Mouse (Mus musculus): ENCODE results near the gene Opa1. TPM values are rescaled to one million over a fixed set of nuclear protein-coding genes. Genes with fewer than 3 reads are reported as not detected.

Gene Opa1
- polyA plus RNA-seq, 1 experiment from 2014 or later, result 39.3 TPM

DNA sequence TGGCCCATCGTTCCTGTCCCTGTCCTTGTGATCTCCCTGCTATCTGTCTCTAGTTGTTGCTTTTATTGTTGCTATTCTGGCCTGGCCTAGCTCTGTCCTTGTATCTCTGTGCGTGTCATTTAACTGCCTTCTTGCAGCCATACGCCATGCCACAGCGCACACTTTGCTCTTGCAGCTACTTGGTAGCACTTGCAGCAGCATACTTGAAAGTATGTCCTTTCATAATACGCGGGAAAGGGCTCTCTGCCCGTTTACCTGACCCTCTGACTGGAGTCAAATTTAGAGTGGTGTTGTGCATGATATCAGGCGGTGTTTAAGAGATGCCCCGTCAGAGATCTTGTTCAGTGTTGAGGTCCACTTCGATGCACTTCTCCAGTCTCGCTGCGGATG, 648 bp downstream of the Opa1 start:
- Histone ChIP-seq H3K4me1 (peaks cover 16% of the 10 kb centered on the region), H3K9ac (replicated peaks) (peak overlapping the region; percentile 96), H3K9me3 (replicated peaks) (no peaks in the 10 kb centered on the region), H3K27ac (replicated peaks) (peak overlapping the region; percentile 61; the same call in 1 of the 2 replicates), H3K4me2 (peak overlapping the region; percentile 87), H3K36me3 (no peaks in the 10 kb centered on the region), H3K27me3 (replicated peaks) (no peaks in the 10 kb centered on the region), H3K4me3 (replicated peaks) (peak overlapping the region; percentile 97)
- peak; percentile 37 for ATAC-seq (ENCODE audit: low FRiP score)
- WGBS, result 10% methylated on average over 12 of the region's 12 CpGs

GRCm38 (mm10) chr16:29592171-29592570, 13.0 kb downstream of the Opa1 start:
- ATAC-seq (ENCODE audit: low FRiP score), result no peak
- WGBS, result 85% methylated on average over 7 of the region's 7 CpGs

DNA sequence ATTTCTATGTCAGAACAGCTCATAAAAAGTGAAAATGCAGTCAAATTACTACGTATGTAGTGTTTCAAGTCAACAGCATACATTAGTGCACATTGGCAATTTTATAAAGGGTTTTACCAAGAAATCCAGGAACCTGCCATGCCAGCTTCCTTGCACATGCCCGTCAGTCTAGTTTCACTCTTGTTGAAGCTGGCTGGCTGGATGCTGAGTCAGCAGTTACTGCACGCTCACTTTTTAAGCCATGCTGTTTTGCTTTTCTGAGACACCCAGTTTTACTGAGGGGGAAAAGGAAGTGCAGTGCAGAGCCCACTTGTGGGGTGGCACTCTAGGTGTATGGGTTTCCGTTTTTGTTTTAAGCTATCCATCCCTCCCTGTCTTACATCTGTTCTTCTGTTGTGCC, 18.0 kb downstream of the Opa1 start:
- Histone ChIP-seq H3K36me3 (peaks cover 30% of the 10 kb centered on the region), H3K27ac (replicated peaks) (no peak overlapping the region), H3K9me3 (replicated peaks) (no peaks in the 10 kb centered on the region), H3K4me1 (no peaks in the 10 kb centered on the region), H3K4me2 (no peak overlapping the region), H3K9ac (replicated peaks) (no peak overlapping the region), H3K4me3 (replicated peaks) (no peak overlapping the region), H3K27me3 (replicated peaks) (no peaks in the 10 kb centered on the region)
- WGBS, result 91% methylated on average over 4 of the region's 4 CpGs
- no peak for ATAC-seq (ENCODE audit: low FRiP score)

More at GRCm38 (mm10) chr16:29592171-29592570, 13.0 kb downstream of the Opa1 start:
- Histone ChIP-seq H3K4me1 (no peaks in the 10 kb centered on the region), H3K9ac (replicated peaks) (no peak overlapping the region), H3K4me2 (no peak overlapping the region), H3K36me3 (peaks cover 49% of the 10 kb centered on the region), H3K27ac (replicated peaks) (no peak overlapping the region), H3K9me3 (replicated peaks) (no peaks in the 10 kb centered on the region), H3K4me3 (replicated peaks) (no peak overlapping the region), H3K27me3 (replicated peaks) (no peaks in the 10 kb centered on the region)

GRCm38 (mm10) chr16:29605546-29605945, 26.4 kb downstream of the Opa1 start:
- peaks cover 59% of the 10 kb centered on the region for H3K36me3 ChIP-seq

DNA sequence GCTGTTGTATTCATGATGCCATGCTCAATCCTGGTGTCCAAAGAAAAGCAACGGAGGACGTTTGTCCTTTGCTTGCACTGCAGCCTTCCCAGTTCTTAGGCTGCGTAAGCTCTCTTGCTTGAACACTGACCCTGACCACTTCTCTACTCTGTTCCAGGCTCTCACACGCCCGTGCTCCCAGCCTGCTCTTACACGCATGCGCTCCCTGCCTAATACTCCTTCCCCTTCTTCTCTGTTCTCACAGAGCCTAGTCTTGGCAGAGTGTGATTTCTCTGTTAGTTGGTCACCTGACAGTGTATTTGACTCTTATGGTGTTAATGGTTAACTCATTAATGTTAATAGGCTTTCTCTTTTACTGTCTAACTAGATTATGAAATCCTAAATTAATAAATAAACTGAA, 28.0 kb downstream of the Opa1 start:
- peaks cover 67% of the 10 kb centered on the region for H3K36me3 ChIP-seq
- H3K27ac ChIP-seq (replicated peaks), result no peak overlapping the region
- no peaks in the 10 kb centered on the region for H3K27me3 ChIP-seq (replicated peaks)
- no peaks in the 10 kb centered on the region for H3K4me1 ChIP-seq
- H3K9ac ChIP-seq (replicated peaks), result no peak overlapping the region
- no peak for ATAC-seq (ENCODE audit: low FRiP score)
- H3K9me3 ChIP-seq (replicated peaks), result no peaks in the 10 kb centered on the region
- 93% methylated on average over 7 of the region's 7 CpGs for WGBS
- H3K4me3 ChIP-seq (replicated peaks), result no peak overlapping the region
- no peak overlapping the region for H3K4me2 ChIP-seq

More at GRCm38 (mm10) chr16:29605546-29605945, 26.4 kb downstream of the Opa1 start:
- H3K9me3 ChIP-seq (replicated peaks), result no peaks in the 10 kb centered on the region
- 93% methylated on average over 8 of the region's 8 CpGs for WGBS
- no peaks in the 10 kb centered on the region for H3K27me3 ChIP-seq (replicated peaks)
- no peak overlapping the region for H3K4me2 ChIP-seq
- H3K4me1 ChIP-seq, result no peaks in the 10 kb centered on the region
- H3K9ac ChIP-seq (replicated peaks), result no peak overlapping the region
- H3K27ac ChIP-seq (replicated peaks), result no peak overlapping the region
- ATAC-seq (ENCODE audit: low FRiP score), result no peak
- no peak overlapping the region for H3K4me3 ChIP-seq (replicated peaks)

GRCm38 (mm10) chr16:29614762-29615161, 35.6 kb downstream of the Opa1 start:
- Histone ChIP-seq H3K9ac (replicated peaks) (no peak overlapping the region), H3K4me2 (no peak overlapping the region), H3K27ac (replicated peaks) (no peak overlapping the region), H3K9me3 (replicated peaks) (no peaks in the 10 kb centered on the region), H3K36me3 (peaks cover 82% of the 10 kb centered on the region), H3K4me3 (replicated peaks) (no peak overlapping the region), H3K4me1 (no peaks in the 10 kb centered on the region), H3K27me3 (replicated peaks) (no peaks in the 10 kb centered on the region)
- WGBS, result 83% methylated on average over 9 of the region's 9 CpGs
- ATAC-seq (ENCODE audit: low FRiP score), result no peak

- H3K9me3 ChIP-seq (replicated peaks), result no peaks in the 10 kb centered on the region
- H3K4me2 ChIP-seq, result no peak overlapping the region
- no peak overlapping the region for H3K9ac ChIP-seq (replicated peaks)
- no peak for ATAC-seq (ENCODE audit: low FRiP score)
- H3K27ac ChIP-seq (replicated peaks), result no peak overlapping the region
- no peak overlapping the region for H3K4me3 ChIP-seq (replicated peaks)
- peaks cover 72% of the 10 kb centered on the region for H3K36me3 ChIP-seq
- H3K4me1 ChIP-seq, result no peaks in the 10 kb centered on the region
- 83% methylated on average over 1 of the region's 1 CpGs for WGBS
- 0 out of 2 replicates have a peak, but pooled peaks cover 5% of the 10 kb centered on the region for H3K27me3 ChIP-seq (replicated peaks)
These were observed 49.9 kb downstream of the Opa1 start for GRCm38 (mm10) chr16:29629053-29629452.

GRCm38 (mm10) chr16:29635780-29636179, 56.6 kb downstream of the Opa1 start:
- Histone ChIP-seq H3K27ac (replicated peaks) (no peak overlapping the region), H3K4me2 (no peak overlapping the region), H3K27me3 (replicated peaks) (peaks cover 21% of the 10 kb centered on the region), H3K36me3 (peaks cover 42% of the 10 kb centered on the region), H3K4me1 (no peaks in the 10 kb centered on the region), H3K9ac (replicated peaks) (no peak overlapping the region), H3K4me3 (replicated peaks) (no peak overlapping the region), H3K9me3 (replicated peaks) (no peaks in the 10 kb centered on the region)
- no peak for ATAC-seq (ENCODE audit: low FRiP score)
- 16% methylated on average over 4 of the region's 4 CpGs for WGBS

- no peak overlapping the region for H3K27ac ChIP-seq (replicated peaks)
- H3K27me3 ChIP-seq (replicated peaks), result peaks cover 17% of the 10 kb centered on the region; the same call in 1 of the 2 replicates
- H3K9ac ChIP-seq (replicated peaks), result no peak overlapping the region
- no peak for ATAC-seq (ENCODE audit: low FRiP score)
- H3K4me3 ChIP-seq (replicated peaks), result no peak overlapping the region
- H3K4me2 ChIP-seq, result no peak overlapping the region
- peaks cover 20% of the 10 kb centered on the region for H3K36me3 ChIP-seq
- 9% methylated on average over 1 of the region's 1 CpGs for whole genome bisulfite sequencing
- H3K9me3 ChIP-seq (replicated peaks), result no peaks in the 10 kb centered on the region
- H3K4me1 ChIP-seq, result no peaks in the 10 kb centered on the region
These were observed 63.2 kb downstream of the Opa1 start for GRCm38 (mm10) chr16:29642376-29642775.

- Histone ChIP-seq H3K4me2 (no peak overlapping the region), H3K9me3 (replicated peaks) (no peaks in the 10 kb centered on the region), H3K9ac (replicated peaks) (no peak overlapping the region), H3K36me3 (peaks cover 32% of the 10 kb centered on the region), H3K4me3 (replicated peaks) (no peak overlapping the region), H3K27me3 (replicated peaks) (peaks cover 10% of the 10 kb centered on the region; the same call in 1 of the 2 replicates), H3K27ac (replicated peaks) (no peak overlapping the region), H3K4me1 (no peaks in the 10 kb centered on the region)
- WGBS, result 73% methylated on average over 3 of the region's 3 CpGs
- no peak for ATAC-seq (ENCODE audit: low FRiP score)
These were observed 65.7 kb downstream of the Opa1 start for GRCm38 (mm10) chr16:29644871-29645270.

- peaks cover 7% of the 10 kb centered on the region; the same call in 1 of the 2 replicates for H3K27me3 ChIP-seq (replicated peaks)
- H3K4me1 ChIP-seq, result no peaks in the 10 kb centered on the region
- H3K4me3 ChIP-seq (replicated peaks), result no peak overlapping the region
- no peak overlapping the region for H3K4me2 ChIP-seq
- no peak for ATAC-seq (ENCODE audit: low FRiP score)
- peaks cover 32% of the 10 kb centered on the region for H3K36me3 ChIP-seq
- H3K9me3 ChIP-seq (replicated peaks), result no peaks in the 10 kb centered on the region
- H3K27ac ChIP-seq (replicated peaks), result no peak overlapping the region
- H3K9ac ChIP-seq (replicated peaks), result no peak overlapping the region
These were observed 67.1 kb downstream of the Opa1 start for GRCm38 (mm10) chr16:29646202-29646601.

DNA sequence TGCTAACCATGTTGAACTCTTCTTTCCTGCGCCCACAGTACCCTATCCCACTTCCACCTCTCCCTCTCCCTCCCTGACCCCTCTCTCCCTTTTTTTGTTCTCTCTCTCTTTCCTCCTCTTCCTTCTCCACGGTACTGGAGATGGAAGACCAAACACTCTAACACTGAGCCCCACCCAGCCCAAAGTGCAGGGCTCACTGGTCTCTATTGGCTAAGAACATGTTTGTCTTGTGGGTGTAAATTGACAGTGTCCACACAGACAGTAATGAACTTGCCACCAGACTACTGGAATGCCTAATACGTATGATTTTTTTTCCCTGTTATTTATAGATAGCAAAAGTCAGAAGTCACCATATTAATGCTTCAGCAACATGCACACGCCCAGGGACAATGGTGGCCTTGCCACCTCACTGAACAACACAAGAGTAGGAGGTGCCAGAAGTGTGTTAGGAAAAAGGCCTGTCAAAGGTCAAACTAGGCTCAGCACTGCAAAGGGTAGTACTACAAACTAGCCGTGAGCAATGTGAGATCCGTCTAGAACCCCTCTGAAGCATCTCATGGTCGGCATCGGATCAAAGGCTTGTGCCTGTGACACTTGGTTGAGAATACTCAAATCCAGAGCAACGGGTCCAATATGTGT, 77.2 kb downstream of the Opa1 start:
- no peak for ATAC-seq (ENCODE audit: low FRiP score)
- Histone ChIP-seq H3K4me1 (peaks cover 21% of the 10 kb centered on the region), H3K27me3 (replicated peaks) (peaks cover 44% of the 10 kb centered on the region)

More for the DNA sequence above, 77.2 kb downstream of the Opa1 start:
- 55% methylated on average over 9 of the region's 9 CpGs for WGBS
- Histone ChIP-seq H3K4me3 (replicated peaks) (no peak overlapping the region), H3K36me3 (peaks cover 8% of the 10 kb centered on the region; the same call in 1 of the 2 replicates), H3K4me2 (no peak overlapping the region), H3K27ac (replicated peaks) (no peak overlapping the region), H3K9ac (replicated peaks) (no peak overlapping the region), H3K9me3 (replicated peaks) (no peaks in the 10 kb centered on the region)

Data from neural tube, embryonic 15.5 days (tissue).